In the genomic region with DNA sequence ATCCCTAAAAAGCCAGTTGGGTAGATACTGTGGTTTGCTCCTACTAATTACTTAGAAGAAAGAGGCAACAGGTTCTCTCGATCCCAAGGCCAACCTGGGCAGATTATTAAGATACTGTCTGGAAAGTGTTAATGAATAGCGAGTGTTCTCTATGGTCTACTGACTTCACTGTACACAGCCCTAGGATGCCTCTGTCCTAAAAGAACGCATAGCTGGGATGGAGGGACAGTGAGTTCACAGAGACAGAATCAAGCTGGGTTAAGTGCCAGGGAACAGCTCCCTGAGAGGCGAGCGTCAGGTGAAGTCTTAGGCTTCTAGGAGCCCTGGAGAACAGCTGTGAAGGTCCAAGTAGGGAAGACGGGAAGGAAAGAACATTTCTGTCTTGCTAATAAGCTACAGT, we compare ENCODE assay signal across 14 mouse cellular contexts.
"Had no signal": no experiment of that assay in that cellular context is flagged by ENCODE, and none has a peak within 500 bp of the region (broad histone marks: within the 10 kb centered on the region; RNA-seq: fewer than 3 reads in every experiment).

No protein-coding gene starts in this region.

- H3K4me2 ChIP-seq: intestine, embryonic 15.5 days; limb, embryonic 15.5 days; liver, embryonic 12.5 days; lung, embryonic 14.5 days; neural tube, embryonic 15.5 days had no signal

- H3K9me3 ChIP-seq: intestine, embryonic 15.5 days; limb, embryonic 15.5 days; liver, embryonic 12.5 days; midbrain, embryonic 10.5 days; neural tube, embryonic 15.5 days had no signal

- H3K4me1 ChIP-seq: intestine, embryonic 15.5 days; limb, embryonic 15.5 days; liver, embryonic 12.5 days; midbrain, embryonic 10.5 days; neural tube, embryonic 15.5 days had no signal

- DNase-seq: layer of hippocampus, adult 9-11 months; layer of hippocampus, postnatal 36 days; lung, embryonic 14.5 days; lung, postnatal 10 days; lung, postnatal 4 days; midbrain, embryonic 14.5 days; thymus, adult 18-20 months; thymus, postnatal 14 days had no signal

- ATAC-seq: intestine, embryonic 15.5 days; liver, embryonic 12.5 days had no signal

- H3K36me3 ChIP-seq: intestine, embryonic 15.5 days; limb, embryonic 15.5 days; liver, embryonic 12.5 days; midbrain, embryonic 10.5 days; neural tube, embryonic 15.5 days had no signal

- H3K27me3 ChIP-seq: intestine, embryonic 15.5 days; limb, embryonic 15.5 days; liver, embryonic 12.5 days; neural tube, embryonic 15.5 days had no signal

- H3K27ac ChIP-seq: intestine, embryonic 15.5 days; limb, embryonic 15.5 days; liver, embryonic 12.5 days; midbrain, embryonic 10.5 days; neural tube, embryonic 15.5 days had no signal

- H3K4me3 ChIP-seq: intestine, embryonic 15.5 days; limb, embryonic 15.5 days; liver, embryonic 12.5 days; midbrain, embryonic 10.5 days; myocyte; neural tube, embryonic 15.5 days had no signal

- H3K9ac ChIP-seq: intestine, embryonic 15.5 days; limb, embryonic 15.5 days; liver, embryonic 12.5 days; lung, embryonic 14.5 days; neural tube, embryonic 15.5 days had no signal
